Comparison of ENCODE assay signal across 15 mouse cellular contexts in genomic region chr15:100679005-100679404, GRCm38 (mm10). TPM values are rescaled to one million over a fixed set of nuclear protein-coding genes. Genes with fewer than 3 reads are reported as not detected.
A peak's percentile ranks its signal among the peaks of the same experiment; 100 is the strongest.
DNase-seq lines count a peak whose midpoint lies in the region; ATAC-seq and TF ChIP-seq lines count a peak whose summit lies in the region.
"Had no signal": no experiment of that assay in that cellular context is flagged by ENCODE, and none has a peak within 500 bp of the region (broad histone marks: within the 10 kb centered on the region; RNA-seq: fewer than 3 reads in every experiment).

No protein-coding gene starts in this region.

- TF ChIP-seq CTCF in bone marrow macrophage, adult 2 months (IDR thresholded peaks at IDR 0.05; ENCODE audit: low read depth, low read length) = no peak

- H3K9ac ChIP-seq in midbrain, embryonic 15.5 days = no peak overlapping the region
- H3K9ac ChIP-seq in hindbrain, embryonic 12.5 days = no peak overlapping the region
- H3K9ac ChIP-seq: embryonic facial prominence, embryonic 12.5 days; neural tube, embryonic 13.5 days had no signal

- TF ChIP-seq POLR2A in bone marrow macrophage, adult 2 months (IDR thresholded peaks at IDR 0.05; ENCODE audit: borderline replicate concordance, low read depth, low read length) = no peak

- peak overlapping the region; percentile 43 for H3K27ac ChIP-seq in bone marrow macrophage, adult 2 months (ENCODE audit: insufficient read depth, low read depth, low read length)
- H3K27ac ChIP-seq in midbrain, embryonic 15.5 days = no peak overlapping the region
- H3K27ac ChIP-seq in hindbrain, embryonic 12.5 days = no peak overlapping the region
- H3K27ac ChIP-seq: embryonic facial prominence, embryonic 12.5 days; neural tube, embryonic 13.5 days had no signal

- no peak for ATAC-seq in midbrain, embryonic 15.5 days (replicated peaks)
- no peak for ATAC-seq in hindbrain, embryonic 12.5 days (ENCODE audit: low FRiP score)

- DNase-seq in kidney, adult 8-10 months = peak; percentile 83 to 91
- DNase-seq in large intestine, adult 2 months (ENCODE audit: low read depth, low spot score) = peak; percentile 90
- peak; percentile 17 for DNase-seq in lung, postnatal 14 days
- DNase-seq in urinary bladder, postnatal 25 days (ENCODE audit: low spot score) = no peak
- DNase-seq in thymus, adult 18-20 months = no peak
- DNase-seq: adrenal gland, postnatal 36 days; B cell, adult 2 months; cerebellum, adult 9-11 months; retina, postnatal 1 day; spleen, adult 18-20 months had no signal

- 27% methylated on average over 14 of the region's 14 CpGs for WGBS in large intestine, adult 2 months
- WGBS in midbrain, embryonic 15.5 days = 93% methylated on average over 14 of the region's 14 CpGs
- 94% methylated on average over 14 of the region's 14 CpGs for WGBS in hindbrain, embryonic 12.5 days

- peaks cover 53% of the 10 kb centered on the region for H3K4me1 ChIP-seq in bone marrow macrophage, adult 2 months (ENCODE audit: control insufficient read depth, insufficient read depth, low read length)
- H3K4me1 ChIP-seq in midbrain, embryonic 15.5 days = no peaks in the 10 kb centered on the region
- H3K4me1 ChIP-seq in hindbrain, embryonic 12.5 days = no peaks in the 10 kb centered on the region

- no peak overlapping the region for H3K4me3 ChIP-seq in bone marrow macrophage, adult 2 months (ENCODE audit: insufficient read depth, low read length)
- no peak overlapping the region for H3K4me3 ChIP-seq in midbrain, embryonic 15.5 days
- H3K4me3 ChIP-seq in hindbrain, embryonic 12.5 days = no peak overlapping the region
- H3K4me3 ChIP-seq: embryonic facial prominence, embryonic 12.5 days; neural tube, embryonic 13.5 days had no signal

- H3K4me2 ChIP-seq in midbrain, embryonic 15.5 days = no peak overlapping the region
- H3K4me2 ChIP-seq in hindbrain, embryonic 12.5 days (replicated peaks) = no peak overlapping the region
- H3K4me2 ChIP-seq: embryonic facial prominence, embryonic 12.5 days; neural tube, embryonic 13.5 days had no signal

- H3K27me3 ChIP-seq in midbrain, embryonic 15.5 days (replicated peaks) = no peaks in the 10 kb centered on the region
- no peaks in the 10 kb centered on the region for H3K27me3 ChIP-seq in hindbrain, embryonic 12.5 days
- H3K27me3 ChIP-seq: embryonic facial prominence, embryonic 12.5 days; neural tube, embryonic 13.5 days had no signal

- H3K9me3 ChIP-seq in midbrain, embryonic 15.5 days = no peaks in the 10 kb centered on the region
- H3K9me3 ChIP-seq in hindbrain, embryonic 12.5 days (replicated peaks) = no peaks in the 10 kb centered on the region
- H3K9me3 ChIP-seq: embryonic facial prominence, embryonic 12.5 days; neural tube, embryonic 13.5 days had no signal

- no peaks in the 10 kb centered on the region for H3K36me3 ChIP-seq in midbrain, embryonic 15.5 days (replicated peaks)
- H3K36me3 ChIP-seq in hindbrain, embryonic 12.5 days = no peaks in the 10 kb centered on the region
- H3K36me3 ChIP-seq: embryonic facial prominence, embryonic 12.5 days; neural tube, embryonic 13.5 days had no signal

RNA-seq across cellular contexts. Expression of gene Cela1, which starts 8.7 kb away (rescaled TPM):
- polyA plus RNA-seq in bone marrow macrophage, adult 2 months (2012; ENCODE audit: insufficient read depth, insufficient read length, missing spikeins) = 4.9 and 5.1 TPM in 2 replicates
- polyA plus RNA-seq in large intestine, adult 2 months (2012; rRNA removed) = 13.7 and 21.9 TPM in 2 replicates
- 1.0 and 1.2 TPM in 2 replicates for polyA plus RNA-seq in midbrain, embryonic 15.5 days (2015; fragmentation: Nextera tagmentation; extraction: Ambion mirVana)
- 1.6 and 1.9 TPM in 2 replicates for polyA plus RNA-seq in hindbrain, embryonic 12.5 days (2016; fragmentation: Nextera tagmentation; extraction: Ambion mirVana)

RNA-seq across cellular contexts. Expression of gene Bin2, which starts 9.7 kb away (rescaled TPM):
- 132 and 135 TPM in 2 replicates for polyA plus RNA-seq in bone marrow macrophage, adult 2 months (2012; ENCODE audit: insufficient read depth, insufficient read length, missing spikeins)
- 4.5 and 9.9 TPM in 2 replicates for polyA plus RNA-seq in large intestine, adult 2 months (2012; rRNA removed)
- polyA plus RNA-seq in midbrain, embryonic 15.5 days (2015; fragmentation: Nextera tagmentation; extraction: Ambion mirVana) = 0.96 and 1.0 TPM in 2 replicates
- 3.0 and 3.4 TPM in 2 replicates for polyA plus RNA-seq in hindbrain, embryonic 12.5 days (2016; fragmentation: Nextera tagmentation; extraction: Ambion mirVana)

RNA-seq across cellular contexts. Expression of gene Smagp, which starts 42.3 kb away (rescaled TPM):
- 94.1 and 103 TPM in 2 replicates for polyA plus RNA-seq in bone marrow macrophage, adult 2 months (2012; ENCODE audit: insufficient read depth, insufficient read length, missing spikeins)
- polyA plus RNA-seq in large intestine, adult 2 months (2012; rRNA removed) = 191 and 206 TPM in 2 replicates
- polyA plus RNA-seq in midbrain, embryonic 15.5 days (2015; fragmentation: Nextera tagmentation; extraction: Ambion mirVana) = 4.0 and 4.9 TPM in 2 replicates
- polyA plus RNA-seq in hindbrain, embryonic 12.5 days (2016; fragmentation: Nextera tagmentation; extraction: Ambion mirVana) = 5.0 and 5.6 TPM in 2 replicates

RNA-seq across cellular contexts. Expression of gene Galnt6, which starts 50.2 kb away (rescaled TPM):
- 11.5 and 14.9 TPM in 2 replicates for polyA plus RNA-seq in bone marrow macrophage, adult 2 months (2012; ENCODE audit: insufficient read depth, insufficient read length, missing spikeins)
- 48.3 and 70.0 TPM in 2 replicates for polyA plus RNA-seq in large intestine, adult 2 months (2012; rRNA removed)
- polyA plus RNA-seq in midbrain, embryonic 15.5 days (2015; fragmentation: Nextera tagmentation; extraction: Ambion mirVana) = 0.11 and 0.22 TPM in 2 replicates
- polyA plus RNA-seq in hindbrain, embryonic 12.5 days (2016; fragmentation: Nextera tagmentation; extraction: Ambion mirVana) = 0.26 and 0.34 TPM in 2 replicates

Comparison
In these comparisons a context has a peak if more than half of its experiments do, and no peak if none do; other contexts are left out.
1. DNase-seq: peak in kidney, adult 8-10 months (2 of 2), large intestine, adult 2 months (single experiment) and lung, postnatal 14 days (single experiment); none in urinary bladder, postnatal 25 days (single experiment) and thymus, adult 18-20 months (0 of 2).
2. RNA of gene Bin2, which starts 9.7 kb away (polyA plus RNA-seq): 132 to 135 TPM in bone marrow macrophage, adult 2 months; 4.5 to 9.9 TPM in large intestine, adult 2 months, 3.0 to 3.4 TPM in hindbrain, embryonic 12.5 days and 0.96 to 1.0 TPM in midbrain, embryonic 15.5 days; every median in the first group is over 10 times any median in the second.
3. RNA of gene Smagp, which starts 42.3 kb away (polyA plus RNA-seq): 191 to 206 TPM in large intestine, adult 2 months and 94.1 to 103 TPM in bone marrow macrophage, adult 2 months; 5.0 to 5.6 TPM in hindbrain, embryonic 12.5 days and 4.0 to 4.9 TPM in midbrain, embryonic 15.5 days; every median in the first group is over 10 times any median in the second.